Mouse (Mus musculus): ENCODE measurements at regions not wholly inside any gene's neighbourhood (a gene's known extent, or its start where the extent isn't known, plus 50 kb on each side); places are given as distances from the start of the nearest gene placed in this dataset.

DNA sequence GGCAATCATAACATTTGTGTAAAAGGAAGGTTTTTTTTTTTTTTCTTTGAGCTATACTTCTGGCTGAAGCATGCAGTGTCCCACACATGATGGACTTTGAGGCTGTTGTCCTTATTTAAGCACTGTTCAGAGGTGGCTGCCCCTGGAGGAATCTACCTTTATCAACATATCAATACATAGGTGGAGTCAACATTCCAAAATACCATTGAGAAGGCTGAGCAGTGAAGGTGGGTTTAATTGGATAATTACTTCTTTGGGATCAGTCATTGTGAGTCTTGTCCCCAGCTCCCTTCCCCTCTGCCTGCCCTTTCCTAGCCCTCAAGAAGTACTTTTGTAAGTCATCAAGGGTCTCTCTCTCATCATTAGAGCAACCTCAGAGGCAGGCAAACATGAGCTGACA, 951.9 kb upstream of the Map3k7 start:
- TF ChIP-seq MYOD1 (IDR thresholded peaks at IDR 0.05; ENCODE audit: control insufficient read depth, insufficient read length, low read depth), result no peak
- TF ChIP-seq CTCF (IDR thresholded peaks at IDR 0.05; ENCODE audit: control insufficient read depth, insufficient read depth, insufficient read length), result no peak
- no peak for TF ChIP-seq USF1 (IDR thresholded peaks at IDR 0.05; ENCODE audit: low read depth)
- no peak for TF ChIP-seq MAX (IDR thresholded peaks at IDR 0.05)
- TF ChIP-seq CEBPB (IDR thresholded peaks at IDR 0.05; ENCODE audit: low read depth), result no peak
- TF ChIP-seq FOSL1 (IDR thresholded peaks at IDR 0.05; ENCODE audit: insufficient read depth, low read length, poor library complexity, severe bottlenecking), result no peak

Measured in C2C12 (cell line).